Mouse (Mus musculus): ENCODE measurements around the gene Csnk2b. TPM values are rescaled to one million over a fixed set of nuclear protein-coding genes. Genes with fewer than 3 reads are reported as not detected.

Gene Csnk2b
- total RNA-seq, 2 experiments from 2014 or later, result 179 to 181 TPM

Other genes with a start within 250 kb of the Csnk2b start
- 1 to 10 TPM; 7.3 to 7.7 TPM for gene Zbtb12, start 242.6 kb downstream of the Csnk2b start, total RNA-seq (2021)
- not detected for gene Gm20547, start 240.0 kb downstream of the Csnk2b start, total RNA-seq (2021)
- 1 to 10 TPM in 1 of 2 experiments, under 1 TPM in 1; 0.86 to 1.9 TPM for gene C2, start 223.8 kb downstream of the Csnk2b start, total RNA-seq (2021)
- 100 to 1,000 TPM; 164 to 188 TPM for gene Ehmt2, start 223.6 kb downstream of the Csnk2b start, total RNA-seq (2021)
- under 1 TPM; 0.20 to 0.21 TPM for gene Slc44a4, start 207.6 kb downstream of the Csnk2b start, total RNA-seq (2021)
- 10 to 100 TPM; 37.2 to 37.4 TPM for gene Neu1, start 190.8 kb downstream of the Csnk2b start, total RNA-seq (2021)
- 10 to 100 TPM; 17.0 to 23.5 TPM for gene Hspa1b, start 162.8 kb downstream of the Csnk2b start, total RNA-seq (2021)
- gene Gm20481, start 152.1 kb downstream of the Csnk2b start, total RNA-seq (2021), result not detected
- 10 to 100 TPM; 14.9 to 17.9 TPM for gene Hspa1a, start 149.9 kb downstream of the Csnk2b start, total RNA-seq (2021)
- gene Hspa1l, start 149.3 kb downstream of the Csnk2b start, total RNA-seq (2021), result under 1 TPM; 0.22 to 0.31 TPM
- 10 to 100 TPM; 18.1 to 19.3 TPM for gene Lsm2, start 140.2 kb downstream of the Csnk2b start, total RNA-seq (2021)
- 10 to 100 TPM; 43.7 to 55.6 TPM for gene Vars, start 121.1 kb downstream of the Csnk2b start, total RNA-seq (2021)
- gene Vwa7, start 105.5 kb downstream of the Csnk2b start, total RNA-seq (2021), result under 1 TPM; 0.07 to 0.23 TPM
- 1 to 10 TPM in 1 of 2 experiments, under 1 TPM in 1; 0.64 to 1.1 TPM for gene Sapcd1, start 94.0 kb downstream of the Csnk2b start, total RNA-seq (2021)
- under 1 TPM; 0.62 to 0.82 TPM for gene Msh5, start 75.3 kb downstream of the Csnk2b start, total RNA-seq (2021)
- 10 to 100 TPM in 1 of 2 experiments, 1 to 10 TPM in 1; 9.7 to 10.1 TPM for gene Clic1, start 72.1 kb downstream of the Csnk2b start, total RNA-seq (2021)
- gene Ddah2, start 63.0 kb downstream of the Csnk2b start, total RNA-seq (2021), result 10 to 100 TPM; 19.5 to 20.7 TPM
- not detected for gene Ly6g6c, start 56.7 kb downstream of the Csnk2b start, total RNA-seq (2021)
- not detected for gene Mpig6b, start 55.9 kb downstream of the Csnk2b start, total RNA-seq (2021)
- gene Ly6g6e, start 45.2 kb downstream of the Csnk2b start, total RNA-seq (2021), result 1 to 10 TPM; 4.1 to 4.3 TPM
- 1 to 10 TPM in 1 of 2 experiments, under 1 TPM in 1; 0.80 to 1.2 TPM for gene Ly6g6d, start 44.0 kb downstream of the Csnk2b start, total RNA-seq (2021)
- gene Ly6g6f, start 36.4 kb downstream of the Csnk2b start, total RNA-seq (2021), result not detected
- gene Abhd16a, start 32.8 kb downstream of the Csnk2b start, total RNA-seq (2021), result 10 to 100 TPM; 97.9 to 98.1 TPM
- not detected for gene Ly6g5c, start 13.8 kb downstream of the Csnk2b start, total RNA-seq (2021)
- gene Ly6g5b, start 6.6 kb downstream of the Csnk2b start, total RNA-seq (2021), result under 1 TPM; 0.42 to 0.54 TPM
- gene Gpank1, start 598 bp downstream of the Csnk2b start, total RNA-seq (2021), result 10 to 100 TPM; 14.2 to 14.4 TPM
- 10 to 100 TPM; 27.0 to 27.3 TPM for gene D17H6S53E, start 4.3 kb upstream of the Csnk2b start, total RNA-seq (2021)
- gene Apom, start 10.0 kb upstream of the Csnk2b start, total RNA-seq (2021), result not detected
- 100 to 1,000 TPM; 290 to 320 TPM for gene Bag6, start 13.1 kb upstream of the Csnk2b start, total RNA-seq (2021)
- gene Prrc2a, start 42.8 kb upstream of the Csnk2b start, total RNA-seq (2021), result 100 to 1,000 TPM; 302 to 353 TPM
- 10 to 100 TPM; 10.4 to 10.8 TPM for gene Aif1, start 54.0 kb upstream of the Csnk2b start, total RNA-seq (2021)
- gene Lst1, start 66.4 kb upstream of the Csnk2b start, total RNA-seq (2021), result 1 to 10 TPM; 8.1 to 8.9 TPM
- gene Ltb, start 72.4 kb upstream of the Csnk2b start, total RNA-seq (2021), result under 1 TPM; 0.42 to 0.54 TPM
- gene Tnf, start 80.0 kb upstream of the Csnk2b start, total RNA-seq (2021), result not detected
- gene Lta, start 83.3 kb upstream of the Csnk2b start, total RNA-seq (2021), result under 1 TPM in 1 of 2 experiments, not detected in 1; 0.20 TPM
- not detected for gene Gm16181, start 98.8 kb upstream of the Csnk2b start, total RNA-seq (2021)
- gene Atp6v1g2, start 111.6 kb upstream of the Csnk2b start, total RNA-seq (2021), result 100 to 1,000 TPM; 607 to 639 TPM
- gene Nfkbil1, start 113.7 kb upstream of the Csnk2b start, total RNA-seq (2021), result 10 to 100 TPM; 13.7 to 14.8 TPM
- gene Ddx39b, start 119.7 kb upstream of the Csnk2b start, total RNA-seq (2021), result 100 to 1,000 TPM; 213 to 229 TPM
- 10 to 100 TPM; 14.6 to 15.9 TPM for gene H2-D1, start 140.7 kb upstream of the Csnk2b start, total RNA-seq (2021)
- under 1 TPM in 1 of 2 experiments, not detected in 1; 0.42 TPM for gene H2-Q1, start 198.4 kb upstream of the Csnk2b start, total RNA-seq (2021)
- gene H2-Q2, start 220.2 kb upstream of the Csnk2b start, total RNA-seq (2021), result under 1 TPM in 1 of 2 experiments, not detected in 1; 0.44 TPM

All from layer of hippocampus, postnatal 25 days (tissue).